Mouse (Mus musculus) CD4-positive, CD25-positive, alpha-beta regulatory T cell, adult 2 months (primary cell): ENCODE results near the gene Ube2g2.
A peak's percentile ranks its signal among the peaks of the same experiment; 100 is the strongest.

Experiments used
- DNase-seq: peaks from one replicate; pipeline ENCODE4 v3.0.0-alpha.2; 2012; ENCODE audit warnings: low read depth, low spot score

The Ube2g2 gene

GRCm38 (mm10) chr10:77605908-77606826 lies 15.9 kb upstream of the Ube2g2 start, which contains the start of the genes Sumo3 and Gm49325:
Gene Sumo3, plus strand, starts transcription at chr10:77606097.
Gene Gm49325, plus strand, starts transcription at chr10:77606197.
- peak; percentile 98 for DNase-seq

GRCm38 (mm10) chr10:77606855-77607254 lies 15.2 kb upstream of the Ube2g2 start:
- peak; percentile 73 for DNase-seq

GRCm38 (mm10) chr10:77607441-77607840 lies 14.6 kb upstream of the Ube2g2 start:
- peak; percentile 36 for DNase-seq

- DNase-seq: no peak
Measured at GRCm38 (mm10) chr10:77608589-77608988, 13.5 kb upstream of the Ube2g2 start.

GRCm38 (mm10) chr10:77610221-77610961 lies 11.7 kb upstream of the Ube2g2 start:
- DNase-seq: no peak

GRCm38 (mm10) chr10:77613409-77613808 lies 8.7 kb upstream of the Ube2g2 start:
- DNase-seq: no peak

- no peak for DNase-seq
Measured at GRCm38 (mm10) chr10:77615647-77616046, 6.4 kb upstream of the Ube2g2 start.

- DNase-seq: no peak
Measured at GRCm38 (mm10) chr10:77616166-77616565, 5.9 kb upstream of the Ube2g2 start.

- DNase-seq: no peak
Measured at GRCm38 (mm10) chr10:77616926-77617325, 5.1 kb upstream of the Ube2g2 start.

- no peak for DNase-seq
Measured at GRCm38 (mm10) chr10:77621546-77621945, 529 bp upstream of the Ube2g2 start.

GRCm38 (mm10) chr10:77623069-77623492 lies 1.0 kb downstream of the Ube2g2 start:
- DNase-seq: peak; percentile 31

- DNase-seq: no peak
Measured at GRCm38 (mm10) chr10:77623639-77624400, 1.7 kb downstream of the Ube2g2 start.

- no peak for DNase-seq
Measured at GRCm38 (mm10) chr10:77624570-77624995, 2.5 kb downstream of the Ube2g2 start.

- no peak for DNase-seq
Measured at GRCm38 (mm10) chr10:77626036-77626435, 4.0 kb downstream of the Ube2g2 start.

- DNase-seq: no peak
Measured at GRCm38 (mm10) chr10:77626591-77626990, 4.5 kb downstream of the Ube2g2 start.

GRCm38 (mm10) chr10:77627497-77627896 lies 5.4 kb downstream of the Ube2g2 start:
- DNase-seq: peak; percentile 90

GRCm38 (mm10) chr10:77629163-77629562 lies 7.1 kb downstream of the Ube2g2 start:
- no peak for DNase-seq

GRCm38 (mm10) chr10:77629970-77630369 lies 7.9 kb downstream of the Ube2g2 start:
- DNase-seq: peak; percentile 59

GRCm38 (mm10) chr10:77634016-77634415 lies 11.9 kb downstream of the Ube2g2 start:
- no peak for DNase-seq

- DNase-seq: no peak
Measured at GRCm38 (mm10) chr10:77634452-77635231, 12.6 kb downstream of the Ube2g2 start.
